Mouse (Mus musculus) cerebellum, adult 2 months (tissue): ENCODE measurements at regions not wholly inside any gene's neighbourhood (a gene's known extent, or its start where the extent isn't known, plus 50 kb on each side); places are given as distances from the start of the nearest gene placed in this dataset.

Experiments
- DNase-seq, 2 experiments: peaks; one replicate each; pipeline ENCODE4 v3.0.0; 2021
- H3K27ac ChIP-seq: fragments of 200-500 bp; 2 replicates; pipeline ENCODE4 v1.5.1; 2012; ENCODE audit warnings: low read length, control low read depth, inconsistent platforms; ENCODE audit not compliant: insufficient read depth
- H3K27me3 ChIP-seq: fragments of 200-500 bp; 2 replicates; pipeline ENCODE4 v1.6.1; 2012; ENCODE audit warnings: inconsistent platforms, mild to moderate bottlenecking, low read length, moderate library complexity; ENCODE audit not compliant: control insufficient read depth, insufficient read depth
- H3K4me1 ChIP-seq: fragments of 200-500 bp; 2 replicates; pipeline ENCODE4 v1.6.1; 2011; ENCODE audit warnings: low read length; ENCODE audit not compliant: control insufficient read depth, insufficient read depth
- H3K4me3 ChIP-seq: fragments of 200-500 bp; replicated peaks from 2 replicates; pipeline ENCODE3; 2011; ENCODE audit warnings: mild to moderate bottlenecking, low read depth, low read length, control low read depth; ENCODE audit not compliant: insufficient read depth
- CTCF ChIP-seq: fragments of 200-500 bp; IDR thresholded peaks from 2 replicates; pipeline ENCODE4 v1.5.1; 2011; ENCODE audit warnings: low read depth, mild to moderate bottlenecking, control low read depth, low read length, moderate library complexity, borderline replicate concordance; ENCODE audit not compliant: insufficient read depth
- POLR2A ChIP-seq: fragments of 200-500 bp; IDR thresholded peaks from 2 replicates; pipeline ENCODE4 v1.6.1; 2011; ENCODE audit warnings: low read length, control low read depth, borderline replicate concordance; ENCODE audit not compliant: insufficient read depth
- WGBS: fragments of 180-500 bp; shearing (Covaris S2); methylation state at CpG from one replicate; pipeline ENCODE4 v1.1.7; 2018; 5-methylcytosine and 5-hydroxymethylcytosine counted together

- no peaks in the 10 kb centered on the region for H3K4me1 ChIP-seq
- TF ChIP-seq CTCF (no peak), POLR2A (no peak)
- H3K27me3 ChIP-seq, result no peaks in the 10 kb centered on the region
- no peak overlapping the region for H3K4me3 ChIP-seq
- H3K27ac ChIP-seq, result no peak overlapping the region
- 81% methylated on average over 3 of the region's 3 CpGs for WGBS
- DNase-seq, result no peak
These were observed 225.8 kb downstream of the Nfkbiz start for GRCm38 (mm10) chr16:55612873-55613272.

GRCm38 (mm10) chr16:55612001-55612400 lies 226.7 kb downstream of the Nfkbiz start:
- Histone ChIP-seq H3K4me3 (no peak overlapping the region), H3K27ac (no peak overlapping the region), H3K27me3 (no peaks in the 10 kb centered on the region), H3K4me1 (no peaks in the 10 kb centered on the region)
- 82% methylated on average over 5 of the region's 5 CpGs for WGBS
- TF ChIP-seq POLR2A, result no peak
- no peak for TF ChIP-seq CTCF
- DNase-seq, result no peak

GRCm38 (mm10) chr16:55611172-55611571 lies 227.5 kb downstream of the Nfkbiz start:
- H3K27ac ChIP-seq, result no peak overlapping the region
- H3K4me1 ChIP-seq, result no peaks in the 10 kb centered on the region
- TF ChIP-seq CTCF (no peak), POLR2A (no peak)
- H3K4me3 ChIP-seq, result no peak overlapping the region
- DNase-seq, result no peak
- no peaks in the 10 kb centered on the region for H3K27me3 ChIP-seq
- WGBS, result 86% methylated on average over 3 of the region's 3 CpGs

GRCm38 (mm10) chr16:55608361-55608760 lies 230.3 kb downstream of the Nfkbiz start:
- TF ChIP-seq POLR2A (no peak), CTCF (no peak)
- Histone ChIP-seq H3K4me3 (no peak overlapping the region), H3K4me1 (no peaks in the 10 kb centered on the region), H3K27me3 (no peaks in the 10 kb centered on the region), H3K27ac (no peak overlapping the region)
- DNase-seq, result no peak
- WGBS, result 27% methylated on average over 3 of the region's 3 CpGs

- Histone ChIP-seq H3K4me3 (no peak overlapping the region), H3K27ac (no peak overlapping the region), H3K27me3 (no peaks in the 10 kb centered on the region), H3K4me1 (no peaks in the 10 kb centered on the region)
- 81% methylated on average over 7 of the region's 7 CpGs for WGBS
- TF ChIP-seq POLR2A (no peak), CTCF (no peak)
- DNase-seq, result no peak
These were observed 232.1 kb downstream of the Nfkbiz start for GRCm38 (mm10) chr16:55606447-55607239.

- Histone ChIP-seq H3K27me3 (no peaks in the 10 kb centered on the region), H3K4me3 (no peak overlapping the region), H3K27ac (no peak overlapping the region), H3K4me1 (no peaks in the 10 kb centered on the region)
- DNase-seq, result no peak
- WGBS, result 95% methylated on average over 2 of the region's 2 CpGs
- TF ChIP-seq CTCF (no peak), POLR2A (no peak)
These were observed 235.1 kb downstream of the Nfkbiz start for GRCm38 (mm10) chr16:55603611-55604010.

GRCm38 (mm10) chr16:55589382-55589956 lies 249.2 kb downstream of the Nfkbiz start:
- no peak overlapping the region for H3K4me3 ChIP-seq
- H3K27me3 ChIP-seq, result no peaks in the 10 kb centered on the region
- no peaks in the 10 kb centered on the region for H3K4me1 ChIP-seq
- no peak overlapping the region for H3K27ac ChIP-seq
- no peak for TF ChIP-seq POLR2A
- no peak for DNase-seq
- WGBS, result 76% methylated on average over 1 of the region's 1 CpGs

- H3K27ac ChIP-seq, result no peak overlapping the region
- no peak for DNase-seq
- H3K4me1 ChIP-seq, result no peaks in the 10 kb centered on the region
- TF ChIP-seq CTCF, result no peak
- no peak for TF ChIP-seq POLR2A
- 91% methylated on average over 6 of the region's 6 CpGs for WGBS
- H3K27me3 ChIP-seq, result no peaks in the 10 kb centered on the region
- no peak overlapping the region for H3K4me3 ChIP-seq
These were observed 251.6 kb downstream of the Nfkbiz start for GRCm38 (mm10) chr16:55587138-55587537.
